Mouse (Mus musculus) CD4-positive, CD25-positive, alpha-beta regulatory T cell (primary cell): ENCODE data around the gene Sh2d5. TPM values are rescaled to one million over a fixed set of nuclear protein-coding genes. Genes with fewer than 3 reads are reported as not detected.

ENCODE experiments used
- polyA plus RNA-seq: library from polyadenylated mRNA; unstranded; fragments of 100-300 nt; shearing (Covaris generic); gene quantifications from one replicate; pipeline ENCODE4 v1.2.1, GENCODE M21; 2017

The Sh2d5 gene
- polyA plus RNA-seq = 0.22 TPM

DNA sequence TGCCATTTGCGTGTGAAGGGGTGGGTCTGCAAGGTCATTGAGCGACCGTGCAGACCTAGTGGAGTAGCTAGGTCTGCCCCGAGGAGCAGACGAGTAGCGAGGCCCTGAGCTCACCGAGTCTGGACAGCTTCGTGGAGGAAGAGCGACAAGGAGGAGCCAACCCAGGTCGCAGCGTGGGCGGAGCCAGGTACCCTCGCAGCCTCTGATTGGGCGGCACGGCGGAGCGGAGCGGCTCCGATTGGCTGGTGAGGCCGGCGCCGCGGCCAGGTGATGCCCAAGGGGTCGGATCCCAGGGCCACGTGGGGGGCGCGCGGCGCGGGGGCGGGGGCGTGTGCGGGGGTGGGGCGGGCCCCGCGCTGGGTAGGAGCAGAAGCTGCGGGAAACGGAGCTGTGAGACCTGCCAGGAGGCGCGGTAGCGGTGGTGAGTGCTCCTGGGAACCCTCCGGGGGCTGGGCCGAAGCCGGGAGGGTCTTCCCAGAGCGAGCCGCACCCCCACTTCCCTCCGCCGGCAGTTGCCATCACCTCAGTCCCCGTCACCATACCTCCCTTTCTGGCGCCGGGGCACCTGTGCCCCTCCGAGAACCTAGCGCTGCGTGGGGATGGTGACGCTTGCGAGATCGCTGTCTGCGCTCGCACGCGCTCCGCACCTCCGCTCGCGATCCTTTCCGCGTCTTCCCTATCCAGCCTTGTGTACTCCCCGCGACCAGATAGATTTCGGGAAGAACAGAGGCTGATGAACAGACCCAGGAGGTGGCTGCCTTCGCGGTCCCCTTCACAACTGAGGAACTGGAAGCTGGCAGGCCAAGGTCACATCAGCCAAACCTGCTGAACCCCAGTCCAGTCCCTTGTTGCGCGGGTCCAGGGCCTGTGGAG is at the start of gene Sh2d5, which contains the start of gene Kif17:
Gene Sh2d5, plus strand, starts transcription at position 316 of the 873 bp plus-strand sequence.
Gene Kif17, plus strand, starts transcription at position 348 of the 873 bp plus-strand sequence.

GRCm38 (mm10) chr4:138216200-138216890 is 33.9 kb upstream of the Sh2d5 start, which contains the start of gene Hp1bp3:
Hp1bp3 (plus strand) TSS chr4:138216296.

GRCm38 (mm10) chr4:138304340-138305104 is 54.3 kb downstream of the Sh2d5 start, which contains the start of gene Ddost:
Ddost (plus strand) TSS chr4:138304730.

Other genes with a start within 250 kb of the Sh2d5 start
- 218 TPM for gene Hp1bp3, start 34.1 kb upstream of the Sh2d5 start, polyA plus RNA-seq
- gene Kif17, start within 50 bp of the Sh2d5 start, polyA plus RNA-seq = 0.14 TPM
- gene Ddost, start 54.3 kb downstream of the Sh2d5 start, polyA plus RNA-seq = 175 TPM
- gene Pink1, start 75.9 kb downstream of the Sh2d5 start, polyA plus RNA-seq = 156 TPM
- gene Cda, start 117.6 kb downstream of the Sh2d5 start, polyA plus RNA-seq = not detected
- gene Fam43b, start 146.1 kb downstream of the Sh2d5 start, polyA plus RNA-seq = not detected
- gene Mul1, start 184.3 kb downstream of the Sh2d5 start, polyA plus RNA-seq = 12.1 TPM
- gene Camk2n1, start 203.9 kb downstream of the Sh2d5 start, polyA plus RNA-seq = 0.85 TPM